Mouse (Mus musculus) lung, postnatal 10 days (tissue): ENCODE results near the gene Hapln4.
"Not testable (repeated sequence)": the region's sequence is repeated elsewhere in the genome, so short reads cannot be mapped to it uniquely, and the experiment has no call there.

Experiments
- DNase-seq: peaks from one replicate; pipeline ENCODE4 v3.0.0; 2021

Hapln4 gene

DNA sequence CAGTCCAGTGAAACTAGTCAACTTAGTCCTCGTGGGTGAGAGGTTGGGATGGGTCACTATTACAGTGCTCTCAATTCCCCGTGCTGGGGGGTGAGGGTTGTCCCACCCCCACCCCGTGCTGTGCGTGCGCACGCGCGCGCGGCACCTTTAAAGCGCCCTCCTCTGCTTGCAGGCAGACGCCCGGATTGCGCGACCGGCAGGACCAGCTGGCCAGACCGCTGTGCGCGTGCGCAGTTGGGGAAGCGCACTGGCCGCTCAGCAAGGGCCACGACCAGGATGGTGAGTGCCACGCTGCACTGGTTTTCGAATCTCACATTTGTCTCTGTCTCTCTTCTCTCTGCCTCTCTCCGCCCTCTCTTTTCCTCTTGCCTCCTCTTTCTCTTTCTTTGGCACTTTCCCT lies at the start of gene Hapln4:
Hapln4 (plus strand) TSS at position 173 of the 400 bp plus-strand sequence.
- DNase-seq = peak; percentile 41

GRCm38 (mm10) chr8:70037994-70038393 lies 45.3 kb upstream of the Hapln4 start:
- no peak for DNase-seq

DNA sequence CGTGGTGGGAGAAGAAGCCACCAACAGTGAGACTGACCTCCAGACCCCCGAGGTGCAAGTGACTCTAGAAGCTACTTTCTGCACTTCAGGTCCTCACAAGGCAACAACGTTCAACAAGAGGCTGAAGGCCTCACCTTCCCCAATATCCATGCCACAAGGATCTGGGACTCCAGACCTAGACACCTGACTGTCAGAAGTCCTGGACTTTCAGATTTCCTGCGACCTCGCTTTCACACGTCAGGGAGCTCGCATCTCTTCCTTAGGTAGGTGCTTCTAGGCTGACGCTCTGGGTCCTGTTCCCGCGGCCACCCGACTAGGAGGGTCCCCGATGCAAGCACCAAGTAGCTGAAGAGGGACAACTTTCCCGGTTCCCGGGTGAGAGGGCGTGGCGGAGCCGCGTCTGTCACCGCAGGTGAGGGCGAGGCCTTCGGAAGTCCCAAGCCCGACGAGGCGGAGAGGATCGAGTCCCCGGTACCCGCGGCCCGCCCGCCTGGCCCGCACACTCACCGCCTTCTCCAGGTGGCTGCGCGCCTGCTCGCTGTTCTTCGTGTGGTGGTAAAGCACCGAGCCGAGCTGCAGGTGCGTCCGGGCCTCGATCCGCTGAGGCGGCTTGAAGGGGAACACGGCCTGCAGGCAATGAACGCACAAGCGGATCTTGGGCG lies 41.2 kb upstream of the Hapln4 start:
- peak; percentile 44 for DNase-seq

DNA sequence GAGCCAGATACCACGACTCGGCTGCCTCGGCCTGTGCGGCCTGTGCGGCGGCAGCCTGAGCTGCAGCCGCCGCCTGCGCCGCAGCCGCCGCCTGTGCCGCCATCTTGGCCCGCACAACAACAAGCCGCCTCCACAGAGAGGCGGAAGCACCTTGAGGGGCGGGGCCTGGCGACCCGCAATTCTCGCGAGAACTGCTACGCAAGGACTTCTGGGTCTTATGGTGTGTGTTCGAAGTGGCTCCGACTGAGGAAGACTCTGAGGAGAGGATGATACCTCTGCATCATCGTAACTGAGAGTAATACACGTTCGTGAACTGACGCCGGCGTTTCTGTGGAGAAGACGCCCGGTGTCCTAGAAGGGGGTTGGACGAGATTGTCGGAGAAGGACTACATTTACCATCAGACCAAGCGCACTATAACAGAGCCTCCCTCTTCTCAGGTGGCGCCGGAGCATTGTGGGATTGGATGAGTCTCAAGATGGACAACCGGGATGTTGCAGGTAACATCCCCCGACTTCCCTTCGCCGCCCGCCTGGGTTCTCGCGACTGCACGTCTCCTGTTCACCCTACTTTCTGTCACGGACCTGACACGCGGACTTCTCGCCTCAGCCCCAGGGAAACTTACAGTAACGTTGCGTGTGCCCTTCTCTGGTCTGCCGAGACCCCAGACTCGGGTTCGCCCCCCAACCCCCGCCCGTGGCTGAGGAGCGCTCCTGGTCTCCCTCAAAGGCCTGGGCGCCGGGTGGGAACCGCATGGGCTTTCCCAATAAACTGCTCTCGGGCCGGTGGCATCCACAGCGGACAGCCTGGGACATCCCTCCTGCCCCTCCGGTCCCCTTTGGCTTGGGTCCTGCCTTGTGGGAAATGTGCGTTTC lies 40.4 kb upstream of the Hapln4 start, which contains the start of the genes Mau2 and Sugp1:
Mau2 (minus strand) TSS at position 152 of the 873 bp plus-strand sequence.
Sugp1 (plus strand) TSS at position 231 of the 873 bp plus-strand sequence.
- peak; percentile 98 for DNase-seq

DNA sequence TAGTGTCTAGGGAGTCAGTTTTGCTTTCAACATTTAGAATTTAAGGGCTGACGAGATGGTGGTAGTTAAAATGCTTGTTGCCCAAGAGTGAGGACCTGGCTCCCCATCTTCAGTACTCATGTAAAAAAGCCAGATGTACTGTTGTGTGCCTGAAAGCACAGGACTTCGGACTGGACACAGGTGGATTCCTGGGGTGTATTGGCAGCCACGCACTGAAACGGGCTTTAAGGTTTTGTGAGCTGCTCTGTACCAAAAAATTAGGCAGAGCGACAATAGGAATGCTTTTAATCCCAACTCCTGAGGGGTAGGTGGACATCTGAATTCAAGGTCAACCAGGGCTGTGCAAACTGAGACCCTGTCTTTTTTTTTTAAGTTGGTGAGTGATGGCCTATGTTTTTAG lies 39.3 kb upstream of the Hapln4 start:
- no peak for DNase-seq

DNA sequence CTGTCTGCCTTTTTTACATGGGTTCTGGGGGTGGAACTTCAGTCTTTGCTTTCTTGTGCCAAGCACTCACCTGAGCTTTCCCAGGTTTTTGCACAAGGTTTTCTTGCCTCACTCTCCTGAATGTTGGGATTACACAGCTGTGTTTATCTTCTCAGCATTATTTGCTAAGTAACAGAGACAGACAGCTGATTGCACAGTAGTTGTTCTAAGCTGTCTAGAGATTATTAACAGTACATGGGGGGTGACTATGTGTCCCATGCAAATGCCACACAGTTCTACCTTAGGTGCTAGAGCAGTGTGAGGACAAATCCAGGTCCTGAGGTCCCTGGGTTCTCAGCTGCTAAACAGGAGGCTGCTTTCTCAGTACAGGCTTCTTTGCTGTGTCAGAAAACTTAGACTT lies 33.6 kb upstream of the Hapln4 start:
- DNase-seq = no peak

- not testable (repeated sequence) for DNase-seq
Observed at GRCm38 (mm10) chr8:70050434-70050833, 32.8 kb upstream of the Hapln4 start.

GRCm38 (mm10) chr8:70057721-70058120 lies 25.5 kb upstream of the Hapln4 start:
- DNase-seq = no peak

- DNase-seq = peak; percentile 49
Observed at GRCm38 (mm10) chr8:70071836-70072440, 11.3 kb upstream of the Hapln4 start.

DNA sequence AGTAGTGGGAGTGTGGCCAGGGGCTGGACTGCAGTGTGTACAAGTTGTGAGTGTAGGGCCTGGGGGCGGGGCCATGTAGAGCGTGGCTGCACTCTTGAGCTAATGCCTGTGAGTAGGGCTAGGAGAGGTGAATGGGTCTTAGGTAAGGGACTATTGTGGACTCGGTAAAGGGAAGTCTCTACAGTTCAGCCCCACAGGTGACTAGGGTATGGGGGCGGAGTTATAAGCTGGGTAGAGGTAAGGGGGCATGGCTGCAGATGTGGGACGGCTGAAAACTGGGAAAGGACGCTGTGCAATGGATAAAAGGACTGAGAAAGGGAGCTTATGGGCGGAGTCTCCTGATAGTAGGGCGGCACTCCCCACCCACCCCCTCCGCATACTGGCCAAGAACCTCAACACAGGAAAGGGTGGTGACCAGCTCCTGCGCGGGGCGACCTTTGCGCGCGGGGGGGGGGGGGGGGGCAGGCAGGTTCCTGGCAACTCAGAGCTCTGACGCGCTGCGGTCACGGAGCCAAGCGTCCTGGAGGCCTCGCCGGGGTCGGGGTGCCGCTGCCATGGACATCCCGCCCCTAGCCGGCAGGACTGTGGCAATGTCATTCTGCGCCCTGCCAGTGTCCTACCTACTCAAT lies 10.7 kb upstream of the Hapln4 start, which contains the start of gene Tm6sf2:
Tm6sf2 (plus strand) TSS at position 484 of the 629 bp plus-strand sequence.
- peak; percentile 71 for DNase-seq

DNA sequence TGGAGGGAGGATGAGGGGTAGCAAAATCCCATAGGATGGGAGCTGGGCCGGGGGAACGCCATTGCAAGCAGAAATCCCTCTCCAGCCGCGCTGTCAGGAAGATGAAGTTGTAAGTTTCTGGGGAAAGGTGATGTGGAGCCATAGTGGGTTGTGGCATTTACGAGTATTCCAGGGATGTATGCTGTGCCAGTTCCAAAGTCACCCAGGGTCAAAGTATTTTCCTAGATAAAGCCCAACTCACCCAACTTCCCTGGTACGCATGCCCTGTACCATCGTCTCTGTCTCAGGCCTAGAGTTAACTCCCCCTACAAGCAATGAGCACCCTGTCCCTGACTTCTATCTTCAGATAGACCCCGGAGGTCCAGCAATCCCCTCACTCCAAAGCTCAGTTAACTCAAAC lies 10.1 kb upstream of the Hapln4 start:
- DNase-seq = no peak

DNA sequence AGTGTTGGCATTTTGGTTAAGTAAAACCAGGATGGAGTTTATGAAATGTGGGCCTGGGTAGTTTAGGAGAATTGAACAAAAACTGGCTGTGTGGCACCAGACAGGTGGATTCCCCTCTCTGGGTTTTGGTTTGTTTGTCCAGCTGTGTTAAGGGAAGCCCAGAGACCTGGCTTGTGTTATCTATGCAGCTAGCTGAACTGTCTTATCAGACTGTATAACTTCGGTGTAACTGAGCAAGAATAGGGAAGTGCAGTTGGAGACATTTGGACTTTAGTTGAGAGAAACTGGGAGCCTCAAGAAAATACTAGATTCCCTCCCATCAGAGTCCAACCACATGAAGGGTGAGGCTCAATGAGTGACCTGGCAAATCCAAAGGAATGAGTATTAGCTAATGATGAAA lies 9.6 kb upstream of the Hapln4 start:
- no peak for DNase-seq

- DNase-seq = no peak
Observed at GRCm38 (mm10) chr8:70081976-70082375, 1.3 kb upstream of the Hapln4 start.

GRCm38 (mm10) chr8:70084191-70085065 lies 1.2 kb downstream of the Hapln4 start:
- no peak for DNase-seq

DNA sequence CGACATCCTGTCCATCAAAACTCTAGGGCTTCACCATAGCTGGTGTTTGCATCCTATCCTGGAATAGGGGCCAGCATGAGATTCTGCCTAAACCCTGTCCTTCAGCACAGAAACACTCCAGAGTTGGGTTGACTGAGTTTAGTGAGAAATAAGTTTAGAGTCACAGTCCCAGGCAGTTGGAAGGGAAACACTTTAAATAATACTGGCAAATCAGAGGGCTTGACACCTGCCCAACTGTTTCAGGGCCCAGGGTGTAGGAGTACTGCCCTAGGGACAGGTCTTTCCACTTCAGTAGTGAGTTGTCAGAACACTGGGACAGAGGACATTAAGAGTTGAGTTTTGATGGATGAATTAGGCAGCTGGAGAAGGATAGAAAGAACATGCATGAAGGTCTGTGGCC lies 2.9 kb downstream of the Hapln4 start:
- DNase-seq = no peak

DNA sequence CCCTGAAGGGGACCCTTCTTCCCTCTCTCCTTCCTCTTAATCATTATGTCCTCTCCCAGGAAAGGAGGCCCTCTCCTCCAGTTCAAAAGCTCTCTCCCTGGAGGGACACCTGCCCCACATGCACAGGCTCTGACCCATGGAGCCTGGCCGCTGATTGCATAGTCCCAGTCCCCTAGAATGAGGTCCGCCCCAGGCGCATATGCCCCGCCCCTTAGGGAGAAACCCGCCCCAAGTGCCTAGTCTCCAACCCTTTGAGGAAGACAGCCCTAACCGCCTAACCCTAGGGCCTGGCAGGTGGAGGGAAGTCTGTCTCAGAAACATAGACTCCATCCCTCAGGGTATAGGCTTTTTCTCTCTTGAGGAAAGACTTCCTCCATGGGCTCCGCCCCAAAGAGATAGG lies 4.0 kb downstream of the Hapln4 start:
- peak; percentile 10 for DNase-seq

DNA sequence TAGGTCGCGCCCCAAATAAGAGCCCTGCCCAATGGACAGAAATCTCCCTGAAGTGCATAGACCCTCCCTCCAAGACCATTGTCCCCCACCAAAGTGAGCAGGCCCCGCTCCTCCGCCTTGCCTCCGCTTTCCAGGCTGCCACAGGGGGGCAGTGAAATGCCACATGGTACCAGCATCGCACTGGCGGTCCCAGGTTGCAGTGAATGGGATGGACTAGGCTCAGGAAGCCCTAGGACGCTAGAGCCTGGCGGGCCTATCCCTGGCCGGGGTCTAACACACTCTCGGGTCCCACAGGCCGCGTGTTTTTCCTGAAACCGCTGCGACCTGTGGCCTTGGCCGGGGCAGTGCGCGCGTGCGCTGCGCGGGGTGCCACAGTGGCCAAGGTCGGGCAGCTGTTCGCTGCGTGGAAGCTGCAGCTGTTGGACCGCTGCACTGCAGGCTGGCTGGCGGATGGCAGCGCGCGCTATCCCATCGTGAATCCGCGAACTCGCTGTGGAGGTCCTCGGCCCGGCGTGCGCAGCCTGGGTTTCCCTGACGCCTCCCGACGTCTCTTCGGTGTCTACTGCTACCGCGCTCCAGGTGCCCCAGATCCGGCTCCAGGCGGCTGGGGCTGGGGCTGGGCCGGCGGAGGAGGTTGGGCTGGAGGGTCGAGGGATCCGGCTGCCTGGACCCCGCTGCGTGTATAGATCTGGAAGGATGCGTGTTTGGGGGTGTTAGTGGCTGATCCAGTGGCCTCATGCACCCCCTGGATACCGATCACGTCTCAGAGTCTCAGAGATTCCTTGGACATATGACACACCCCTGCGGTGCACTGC lies 4.8 kb downstream of the Hapln4 start:
- peak; percentile 54 for DNase-seq

DNA sequence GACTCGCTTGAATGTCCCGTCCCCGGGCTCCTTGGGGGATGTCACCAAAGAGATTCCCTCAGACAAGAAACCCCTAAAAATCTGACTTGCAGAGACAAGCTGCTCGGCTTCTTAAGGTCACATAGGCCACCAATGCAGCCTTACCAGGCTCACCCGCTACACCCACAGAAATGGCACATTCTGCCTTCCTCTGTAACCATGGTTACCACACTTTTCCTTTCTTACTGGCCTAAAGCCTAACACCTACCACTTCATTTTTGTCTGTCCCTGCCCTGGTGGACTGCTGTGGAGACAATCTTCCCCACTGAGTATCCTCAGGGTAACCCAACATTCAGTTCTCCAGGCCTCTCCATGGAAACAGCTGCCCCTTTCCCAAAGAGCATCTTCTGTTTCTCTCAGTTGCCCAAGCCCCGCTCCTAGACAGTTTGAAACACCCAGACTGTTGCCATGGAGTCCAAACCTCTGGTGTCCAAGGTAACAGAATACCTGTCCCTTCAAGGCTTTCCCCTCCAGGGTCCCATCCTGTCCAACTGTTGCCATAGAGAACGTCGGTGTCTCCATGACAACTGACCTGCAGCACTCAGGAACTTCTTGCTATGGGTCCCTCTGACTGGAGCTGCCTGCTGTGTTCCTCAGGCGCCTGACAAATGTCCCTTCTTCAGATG lies 6.2 kb downstream of the Hapln4 start:
- DNase-seq = no peak

DNA sequence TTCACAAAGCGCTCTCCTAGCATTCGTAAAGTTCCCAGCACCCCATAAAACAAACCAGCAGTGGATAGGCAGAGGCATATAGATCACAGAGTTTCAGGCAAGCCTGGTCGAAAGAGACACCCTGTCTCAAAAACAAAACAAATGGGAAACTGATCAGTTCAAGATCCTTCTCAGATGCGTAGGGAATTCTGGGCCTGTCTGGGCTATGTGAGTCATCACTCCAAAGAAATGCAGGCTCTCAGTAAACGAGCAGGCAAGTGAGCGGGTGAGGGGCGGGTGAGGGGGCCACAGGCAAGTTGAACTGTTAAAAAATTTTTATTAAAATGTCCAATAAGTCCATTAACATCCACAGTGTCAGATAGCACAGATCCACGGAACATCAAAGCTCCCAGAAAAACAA lies 9.5 kb downstream of the Hapln4 start:
- DNase-seq = no peak

GRCm38 (mm10) chr8:70099276-70099675 lies 16.0 kb downstream of the Hapln4 start:
- no peak for DNase-seq

GRCm38 (mm10) chr8:70100241-70100640 lies 17.0 kb downstream of the Hapln4 start:
- no peak for DNase-seq
